Mouse (Mus musculus): Measurements from ENCODE around the gene Sin3a. TPM values are rescaled to one million over a fixed set of nuclear protein-coding genes. Genes with fewer than 3 reads are reported as not detected.

Sin3a gene
- polyA plus RNA-seq, 1 experiment from 2014 or later: 20.6 TPM

Other genes with a start within 250 kb of the Sin3a start
- 0.22 TPM in 2 replicates for gene Odf3l1, start 207.4 kb upstream of the Sin3a start, polyA plus RNA-seq (2015; fragmentation: Nextera tagmentation; extraction: Ambion mirVana)
- gene Cspg4, start 207.0 kb upstream of the Sin3a start, polyA plus RNA-seq (2015; fragmentation: Nextera tagmentation; extraction: Ambion mirVana): 29.3 and 38.6 TPM in 2 replicates
- 7.5 and 8.2 TPM in 2 replicates for gene Snx33, start 143.7 kb upstream of the Sin3a start, polyA plus RNA-seq (2015; fragmentation: Nextera tagmentation; extraction: Ambion mirVana)
- 64.6 and 68.7 TPM in 2 replicates for gene Imp3, start 134.6 kb upstream of the Sin3a start, polyA plus RNA-seq (2015; fragmentation: Nextera tagmentation; extraction: Ambion mirVana)
- gene Snupn, start 121.2 kb upstream of the Sin3a start, polyA plus RNA-seq (2015; fragmentation: Nextera tagmentation; extraction: Ambion mirVana): 17.8 and 18.9 TPM in 2 replicates
- 12.7 and 14.5 TPM in 2 replicates for gene Ptpn9, start 77.1 kb upstream of the Sin3a start, polyA plus RNA-seq (2015; fragmentation: Nextera tagmentation; extraction: Ambion mirVana)
- 58.0 and 60.3 TPM in 2 replicates for gene Man2c1, start 58.6 kb downstream of the Sin3a start, polyA plus RNA-seq (2015; fragmentation: Nextera tagmentation; extraction: Ambion mirVana)
- gene Neil1, start 76.3 kb downstream of the Sin3a start, polyA plus RNA-seq (2015; fragmentation: Nextera tagmentation; extraction: Ambion mirVana): 7.7 and 8.1 TPM in 2 replicates
- gene Commd4, start 86.3 kb downstream of the Sin3a start, polyA plus RNA-seq (2015; fragmentation: Nextera tagmentation; extraction: Ambion mirVana): 70.7 and 73.5 TPM in 2 replicates
- gene Trcg1, start 164.5 kb downstream of the Sin3a start, polyA plus RNA-seq (2015; fragmentation: Nextera tagmentation; extraction: Ambion mirVana): not detected in 2 replicates
- 12.3 and 14.2 TPM in 2 replicates for gene 1700017B05Rik, start 190.6 kb downstream of the Sin3a start, polyA plus RNA-seq (2015; fragmentation: Nextera tagmentation; extraction: Ambion mirVana)

All from heart, embryonic 16.5 days (tissue).